ENCODE assay signal across 8 mouse cellular contexts in genomic region chr11:106627692-106628091, GRCm38 (mm10). TPM values are rescaled to one million over a fixed set of nuclear protein-coding genes. Genes with fewer than 3 reads are reported as not detected.
DNase-seq lines count a peak whose midpoint lies in the region; ATAC-seq and TF ChIP-seq lines count a peak whose summit lies in the region.

No protein-coding gene starts in this region.

- no peak for ATAC-seq in hindbrain, embryonic 13.5 days (ENCODE audit: low FRiP score)
- peak; percentile 54 for ATAC-seq in forebrain, embryonic 16.5 days
- ATAC-seq in hindbrain, embryonic 14.5 days (ENCODE audit: low FRiP score) = no peak

- H3K9ac ChIP-seq in hindbrain, embryonic 13.5 days = no peak overlapping the region
- H3K9ac ChIP-seq in forebrain, embryonic 16.5 days (replicated peaks; ENCODE audit: low read depth, low read length) = no peak overlapping the region
- no peak overlapping the region for H3K9ac ChIP-seq in hindbrain, embryonic 14.5 days

- peak; percentile 52 for TF ChIP-seq CTCF in bone marrow macrophage, adult 2 months (IDR thresholded peaks at IDR 0.05; ENCODE audit: low read depth, low read length)
- peak; percentile 73; the same call in 1 of the 2 replicates for TF ChIP-seq CTCF in spleen, adult 2 months (IDR thresholded peaks at IDR 0.05; ENCODE audit: extremely low read depth, insufficient read depth, insufficient read length, insufficient replicate concordance)

- peaks cover 6% of the 10 kb centered on the region for H3K9me3 ChIP-seq in hindbrain, embryonic 10.5 days
- peaks cover 6% of the 10 kb centered on the region; the same call in 1 of the 2 replicates for H3K9me3 ChIP-seq in hindbrain, embryonic 13.5 days
- no peaks in the 10 kb centered on the region for H3K9me3 ChIP-seq in forebrain, embryonic 16.5 days (ENCODE audit: control insufficient read depth, low read length)
- H3K9me3 ChIP-seq in hindbrain, embryonic 14.5 days (ENCODE audit: control insufficient read depth, low read length) = no peaks in the 10 kb centered on the region

- no peaks in the 10 kb centered on the region for H3K4me1 ChIP-seq in hindbrain, embryonic 10.5 days (replicated peaks)
- no peaks in the 10 kb centered on the region for H3K4me1 ChIP-seq in hindbrain, embryonic 13.5 days (replicated peaks)
- H3K4me1 ChIP-seq in bone marrow macrophage, adult 2 months (ENCODE audit: control insufficient read depth, insufficient read depth, low read length) = peaks cover 13% of the 10 kb centered on the region
- no peaks in the 10 kb centered on the region for H3K4me1 ChIP-seq in forebrain, embryonic 16.5 days (replicated peaks; ENCODE audit: control insufficient read depth, insufficient read depth, low read length)
- no peaks in the 10 kb centered on the region for H3K4me1 ChIP-seq in hindbrain, embryonic 14.5 days (replicated peaks; ENCODE audit: control insufficient read depth, insufficient read depth, low read length)
- no peaks in the 10 kb centered on the region for H3K4me1 ChIP-seq in spleen, adult 2 months (ENCODE audit: control insufficient read depth, insufficient read depth, insufficient read length)

- no peak overlapping the region for H3K4me3 ChIP-seq in hindbrain, embryonic 10.5 days
- no peak overlapping the region for H3K4me3 ChIP-seq in hindbrain, embryonic 13.5 days
- H3K4me3 ChIP-seq in bone marrow macrophage, adult 2 months (ENCODE audit: insufficient read depth, low read length) = no peak overlapping the region
- no peak overlapping the region for H3K4me3 ChIP-seq in forebrain, embryonic 16.5 days (replicated peaks; ENCODE audit: low read length)
- H3K4me3 ChIP-seq in hindbrain, embryonic 14.5 days (replicated peaks; ENCODE audit: low read length) = no peak overlapping the region
- no peak overlapping the region for H3K4me3 ChIP-seq in spleen, adult 2 months (ENCODE audit: extremely low read depth, insufficient read depth, insufficient read length)

- H3K36me3 ChIP-seq in hindbrain, embryonic 10.5 days = no peaks in the 10 kb centered on the region
- no peaks in the 10 kb centered on the region for H3K36me3 ChIP-seq in hindbrain, embryonic 13.5 days
- no peaks in the 10 kb centered on the region for H3K36me3 ChIP-seq in forebrain, embryonic 16.5 days (ENCODE audit: control insufficient read depth, insufficient read depth)
- no peaks in the 10 kb centered on the region for H3K36me3 ChIP-seq in hindbrain, embryonic 14.5 days (replicated peaks; ENCODE audit: control insufficient read depth, insufficient read depth)
- H3K36me3 ChIP-seq in spleen, adult 2 months (ENCODE audit: control insufficient read depth, insufficient read depth, low read length) = no peaks in the 10 kb centered on the region

- WGBS in hindbrain, embryonic 10.5 days = 24% methylated on average over 6 of the region's 6 CpGs
- 20% methylated on average over 6 of the region's 6 CpGs for WGBS in hindbrain, embryonic 13.5 days
- 21% methylated on average over 6 of the region's 6 CpGs for WGBS in forebrain, embryonic 16.5 days
- WGBS in hindbrain, embryonic 14.5 days = 26% methylated on average over 6 of the region's 6 CpGs
- WGBS in spleen, adult 2 months = 21% methylated on average over 6 of the region's 6 CpGs

- H3K27ac ChIP-seq in hindbrain, embryonic 10.5 days = no peak overlapping the region
- no peak overlapping the region for H3K27ac ChIP-seq in hindbrain, embryonic 13.5 days
- no peak overlapping the region for H3K27ac ChIP-seq in bone marrow macrophage, adult 2 months (ENCODE audit: insufficient read depth, low read depth, low read length)
- no peak overlapping the region for H3K27ac ChIP-seq in forebrain, embryonic 16.5 days (ENCODE audit: low read length)
- H3K27ac ChIP-seq in hindbrain, embryonic 14.5 days = no peak overlapping the region
- H3K27ac ChIP-seq in spleen, adult 2 months (ENCODE audit: insufficient read depth, low read length) = no peak overlapping the region

- no peak for TF ChIP-seq POLR2A in bone marrow macrophage, adult 2 months (IDR thresholded peaks at IDR 0.05; ENCODE audit: borderline replicate concordance, low read depth, low read length)
- TF ChIP-seq POLR2A in spleen, adult 2 months (IDR thresholded peaks at IDR 0.05; ENCODE audit: low read depth, low read length) = no peak

- peak; percentile 66 for DNase-seq in hindbrain, embryonic 10.5 days (ENCODE audit: low spot score)
- DNase-seq in hindbrain, embryonic 14.5 days (ENCODE audit: low spot score) = peak; percentile 86
- DNase-seq in left cerebral cortex, adult 8-10 months (ENCODE audit: low spot score in 2 of 2) = peak; percentile 32 to 63
- DNase-seq in mesoderm, embryonic 11.5 days (ENCODE audit: low read depth, low spot score) = peak; percentile 84
- peak; percentile 57 to 67 for DNase-seq in spleen, adult 2 months (ENCODE audit: low read depth in 1 of 2, low spot score in 2 of 2)

- no peak overlapping the region for H3K4me2 ChIP-seq in hindbrain, embryonic 13.5 days
- H3K4me2 ChIP-seq in forebrain, embryonic 16.5 days (ENCODE audit: low read length) = no peak overlapping the region
- H3K4me2 ChIP-seq in hindbrain, embryonic 14.5 days (replicated peaks) = no peak overlapping the region

- no peaks in the 10 kb centered on the region for H3K27me3 ChIP-seq in hindbrain, embryonic 10.5 days (ENCODE audit: insufficient read depth, poor library complexity, severe bottlenecking)
- H3K27me3 ChIP-seq in hindbrain, embryonic 13.5 days = no peaks in the 10 kb centered on the region
- no peaks in the 10 kb centered on the region for H3K27me3 ChIP-seq in forebrain, embryonic 16.5 days (replicated peaks; ENCODE audit: control insufficient read depth, insufficient read depth, low read length)
- no peaks in the 10 kb centered on the region for H3K27me3 ChIP-seq in hindbrain, embryonic 14.5 days (ENCODE audit: control insufficient read depth, insufficient read depth, low read length)
- no peaks in the 10 kb centered on the region for H3K27me3 ChIP-seq in spleen, adult 2 months (ENCODE audit: control insufficient read depth, insufficient read depth, low read length)

RNA-seq across cellular contexts. Expression of gene Tex2, which starts 14.5 kb away (rescaled TPM):
- polyA plus RNA-seq in hindbrain, embryonic 10.5 days (2016; fragmentation: Nextera tagmentation; extraction: Ambion mirVana) = 6.9 and 7.9 TPM in 2 replicates
- polyA plus RNA-seq in hindbrain, embryonic 13.5 days (2015; fragmentation: Nextera tagmentation; extraction: Ambion mirVana) = 21.3 and 21.7 TPM in 2 replicates
- polyA plus RNA-seq in bone marrow macrophage, adult 2 months (2012; ENCODE audit: insufficient read depth, insufficient read length, missing spikeins) = 22.8 and 25.0 TPM in 2 replicates
- 16.3 and 20.3 TPM in 2 replicates for polyA plus RNA-seq in forebrain, embryonic 16.5 days (2015; fragmentation: Nextera tagmentation; extraction: Ambion mirVana)
- 40.1 and 41.4 TPM in 2 replicates for polyA plus RNA-seq in hindbrain, embryonic 14.5 days (2014; fragmentation: Nextera tagmentation; extraction: Ambion mirVana)
- total RNA-seq in left cerebral cortex, adult 8-10 months (2022) = 100 to 1,000 TPM; 112 to 137 (median 119) TPM
- 5.8 and 6.6 TPM in 2 replicates for polyA plus RNA-seq in spleen, adult 2 months (2012; rRNA removed)
